Mouse (Mus musculus) inflammation-experienced regulatory T-cells, adult 6 months (primary cell): ENCODE data around the gene Ccr2. TPM values are rescaled to one million over a fixed set of nuclear protein-coding genes. Genes with fewer than 3 reads are reported as not detected.
"Not testable (repeated sequence)": the region's sequence is repeated elsewhere in the genome, so short reads cannot be mapped to it uniquely, and the experiment has no call there.

Experiments
- ATAC-seq: one replicate; pipeline ENCODE4 v1.8.0; 2017
- polyA plus RNA-seq, 3 experiments: library from polyadenylated mRNA; unstranded; fragments of 100-300 nt; shearing (Covaris generic); gene quantifications; one replicate each; pipeline ENCODE4 v1.2.1; 2017

Gene Ccr2
- polyA plus RNA-seq, 3 experiments from 2014 or later, result 22.0 to 215 (median 46.1) TPM

GRCm38 (mm10) chr9:124121387-124122184, 19.8 kb downstream of the Ccr2 start, which contains the start of gene Ccr5:
Gene Ccr5, plus strand, starts transcription at chr9:124121543.
- ATAC-seq, result peak; percentile 78

DNA sequence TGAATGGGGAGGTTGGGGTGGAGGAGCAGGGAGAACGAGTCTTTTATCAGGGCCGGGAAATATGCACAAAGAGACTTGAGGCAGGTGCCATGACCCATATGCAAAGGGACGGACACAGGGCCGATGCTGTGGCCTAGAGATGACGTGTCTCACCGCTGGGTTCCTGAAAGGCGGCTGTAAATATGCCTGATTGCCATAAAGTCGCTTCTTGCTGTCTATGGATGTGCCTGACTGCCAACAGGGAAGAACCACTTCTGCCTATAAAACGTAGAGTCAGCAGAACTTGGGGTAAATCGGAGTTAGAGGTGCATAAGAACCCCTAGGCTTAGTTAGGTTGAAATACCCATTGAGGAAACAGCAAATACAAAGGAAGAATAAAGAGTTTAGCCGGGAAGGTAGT, 23.8 kb downstream of the Ccr2 start:
- ATAC-seq, result no peak

DNA sequence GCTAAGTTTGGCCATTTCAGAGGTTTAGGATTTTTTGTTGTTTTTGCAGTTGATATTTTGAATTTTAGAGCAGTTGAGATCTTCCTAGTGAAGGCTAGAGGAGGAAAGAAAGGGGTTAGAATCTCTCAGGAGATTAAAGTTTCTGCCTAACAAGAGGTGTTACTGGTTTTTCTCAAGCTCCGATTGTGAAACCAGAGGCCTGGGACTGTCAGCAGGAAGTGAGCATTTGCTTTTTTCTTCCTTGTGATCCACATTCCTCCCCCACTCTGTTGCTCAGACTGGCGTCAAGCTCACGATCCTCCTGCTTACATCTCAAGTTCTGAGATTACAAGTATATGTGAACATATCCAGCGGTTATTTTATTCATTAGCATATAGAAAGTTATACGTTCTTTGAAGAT, 24.6 kb downstream of the Ccr2 start:
- peak; percentile 20 for ATAC-seq

- no peak for ATAC-seq
Measured at GRCm38 (mm10) chr9:124127412-124127811, 25.7 kb downstream of the Ccr2 start.

DNA sequence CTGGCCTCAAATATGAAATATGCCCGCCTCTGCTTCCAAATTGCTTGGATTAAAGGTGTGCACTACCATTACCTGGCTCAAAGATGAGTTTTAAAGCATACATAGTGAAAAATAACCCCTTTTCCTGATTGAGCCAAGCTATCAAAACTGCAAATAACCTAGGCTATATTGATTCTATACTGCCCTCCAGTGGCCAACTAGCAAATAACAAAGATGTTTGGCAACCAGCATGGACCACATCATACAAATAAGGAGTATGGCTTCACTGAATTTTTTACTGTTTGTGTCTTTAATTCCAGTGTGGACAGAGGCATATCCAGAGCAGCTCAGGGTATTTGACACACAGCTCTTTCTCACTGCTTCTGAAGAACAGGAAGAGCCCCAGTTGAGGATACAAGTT, 26.6 kb downstream of the Ccr2 start:
- ATAC-seq, result peak; percentile 42

DNA sequence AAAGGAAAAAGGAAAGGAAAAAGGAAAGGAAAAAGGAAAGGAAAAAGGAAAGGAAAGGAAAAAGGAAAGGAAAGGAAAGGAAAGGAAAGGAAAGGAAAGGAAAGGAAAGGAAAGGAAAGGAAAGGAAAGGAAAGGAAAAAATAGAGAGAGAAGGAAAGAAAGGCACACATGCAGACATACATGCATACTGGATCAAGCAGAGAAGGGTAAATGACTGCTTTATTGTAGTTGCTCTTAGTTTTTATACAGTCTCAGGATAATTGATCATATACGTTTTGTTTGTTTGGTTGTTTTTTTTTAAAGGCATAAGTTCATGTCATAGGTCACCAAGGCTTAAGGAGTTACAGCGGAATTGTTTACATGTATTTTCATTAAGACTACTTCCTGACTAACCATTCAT, 31.1 kb downstream of the Ccr2 start:
- peak; percentile 60 for ATAC-seq

DNA sequence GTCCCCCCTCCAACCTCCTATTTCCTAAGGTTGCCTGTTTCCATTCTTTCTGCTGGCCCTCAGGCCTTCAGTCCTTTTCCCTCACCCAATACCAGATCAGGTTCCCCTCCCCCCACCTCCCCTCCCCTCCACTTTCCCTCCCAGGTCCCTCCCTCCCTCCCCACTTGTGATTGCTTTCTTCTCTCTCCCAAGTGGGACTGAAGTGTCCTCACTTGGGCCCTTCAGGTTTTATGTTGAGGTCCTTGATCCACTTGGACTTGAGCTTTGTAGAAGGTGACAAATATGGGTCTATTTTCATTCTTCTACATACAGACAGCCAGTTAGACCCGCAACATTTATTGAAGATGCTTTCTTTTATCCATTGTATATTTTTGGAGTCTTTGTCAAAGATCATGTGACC, 33.2 kb downstream of the Ccr2 start:
- ATAC-seq, result not testable (repeated sequence)

DNA sequence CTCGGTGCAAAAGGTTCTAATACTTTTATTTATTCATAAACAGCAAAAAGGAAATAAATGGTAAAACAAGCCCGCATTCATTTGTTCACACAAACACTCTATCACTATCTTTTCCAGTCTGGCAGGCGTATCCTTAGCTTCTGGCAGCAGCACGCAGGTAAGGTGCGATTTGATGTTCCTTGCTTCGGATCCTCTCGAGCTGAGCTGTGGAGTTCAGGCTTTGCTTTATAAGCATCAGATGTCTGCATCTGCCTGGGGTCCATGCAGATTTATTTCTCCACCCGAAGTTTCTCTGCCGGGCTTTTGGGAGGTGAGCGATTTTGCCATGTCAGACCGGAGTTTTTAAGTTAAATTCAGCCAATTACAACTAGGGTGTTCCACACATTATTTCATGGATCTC, 35.9 kb downstream of the Ccr2 start:
- ATAC-seq, result no peak

GRCm38 (mm10) chr9:124138055-124138775, 36.5 kb downstream of the Ccr2 start:
- ATAC-seq, result no peak

GRCm38 (mm10) chr9:124143678-124144077, 41.9 kb downstream of the Ccr2 start:
- no peak for ATAC-seq

DNA sequence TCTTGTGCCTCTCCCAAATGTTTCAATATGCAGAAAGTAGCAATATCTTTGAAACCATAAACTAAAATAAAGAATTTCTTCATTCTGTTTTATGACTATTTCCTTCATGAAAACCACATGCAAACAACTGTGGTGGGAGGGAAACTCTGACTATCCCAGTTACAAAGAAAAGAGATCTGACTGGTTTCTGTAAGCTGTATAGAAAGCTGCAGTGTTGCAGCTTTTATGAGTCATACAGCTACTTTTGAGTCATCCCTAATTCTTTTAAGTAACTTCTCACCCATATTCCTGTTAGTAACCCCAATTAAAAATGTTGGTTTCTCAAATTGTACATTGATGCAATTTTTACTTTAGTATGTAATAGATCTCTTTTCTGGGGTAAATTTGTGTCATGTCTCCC, 44.6 kb downstream of the Ccr2 start:
- peak; percentile 77 for ATAC-seq

Other genes with a start within 250 kb of the Ccr2 start
- gene Xcr1, start 239.9 kb upstream of the Ccr2 start, polyA plus RNA-seq, result 1 to 10 TPM in 1 of 3 experiments, under 1 TPM in 2; 0.66 to 2.9 (median 0.69) TPM
- 1 to 10 TPM in 2 of 3 experiments, under 1 TPM in 1; 0.20 to 3.1 (median 1.7) TPM for gene Ccr1, start 133.3 kb upstream of the Ccr2 start, polyA plus RNA-seq
- not detected for gene Ccr1l1, start 123.5 kb upstream of the Ccr2 start, polyA plus RNA-seq
- 1 to 10 TPM in 2 of 3 experiments, under 1 TPM in 1; 0.28 to 2.0 (median 1.0) TPM for gene Ccr3, start 80.0 kb upstream of the Ccr2 start, polyA plus RNA-seq
- gene Ccr5, start 19.6 kb downstream of the Ccr2 start, polyA plus RNA-seq, result 100 to 1,000 TPM in 1 of 3 experiments, 1 to 10 TPM in 2; 2.6 to 101 (median 7.8) TPM
- 10 to 100 TPM; 23.3 to 29.3 (median 26.4) TPM for gene 2010315B03Rik, start 210.7 kb downstream of the Ccr2 start, polyA plus RNA-seq